Mouse (Mus musculus) kidney, embryonic 14.5 days (tissue): ENCODE data around the gene Med13l. TPM values are rescaled to one million over a fixed set of nuclear protein-coding genes. Genes with fewer than 3 reads are reported as not detected.
"Not testable (repeated sequence)": the region's sequence is repeated elsewhere in the genome, so short reads cannot be mapped to it uniquely, and the experiment has no call there.

ENCODE experiments used
- ATAC-seq: fragments of 200-750 bp; cut with Nextera tagmentation; 2 replicates; pipeline ENCODE4 v1.8.0; 2017; ENCODE audit warnings: moderate number of reproducible peaks, mild to moderate bottlenecking, moderate TSS enrichment, moderate library complexity; ENCODE audit not compliant: low FRiP score, low TSS enrichment
- H3K27ac ChIP-seq: fragments of 300-500 bp; sonication (generic); 2 replicates; pipeline ENCODE4 v1.5.1; 2014; ENCODE audit warnings: low read depth, mild to moderate bottlenecking, low read length, moderate library complexity, mixed read lengths
- H3K27me3 ChIP-seq: fragments of 300-500 bp; sonication (generic); 2 replicates; pipeline ENCODE4 v1.6.1; 2014; ENCODE audit warnings: mild to moderate bottlenecking, low read length; ENCODE audit not compliant: control insufficient read depth, insufficient read depth
- H3K36me3 ChIP-seq: fragments of 300-500 bp; sonication (generic); 2 replicates; pipeline ENCODE4 v1.6.1; 2014; ENCODE audit warnings: low read length, mixed read lengths; ENCODE audit not compliant: control insufficient read depth, insufficient read depth
- H3K4me1 ChIP-seq: fragments of 300-500 bp; sonication (generic); 2 replicates; pipeline ENCODE4 v1.6.1; 2014; ENCODE audit warnings: low read length, mixed read lengths; ENCODE audit not compliant: control insufficient read depth, insufficient read depth
- H3K4me2 ChIP-seq: fragments of 300-500 bp; sonication (generic); replicated peaks from 2 replicates; pipeline ENCODE4 v1.6.1; 2014; ENCODE audit warnings: low read depth, mild to moderate bottlenecking, low read length
- H3K4me3 ChIP-seq: fragments of 300-500 bp; sonication (generic); 2 replicates; pipeline ENCODE4 v1.5.1; 2014; ENCODE audit warnings: mild to moderate bottlenecking, low read length
- H3K9ac ChIP-seq: fragments of 300-500 bp; sonication (generic); 2 replicates; pipeline ENCODE4 v1.6.1; 2014; ENCODE audit warnings: low read depth, mild to moderate bottlenecking, low read length, moderate library complexity
- H3K9me3 ChIP-seq: fragments of 300-500 bp; sonication (generic); 2 replicates; pipeline ENCODE4 v1.6.1; 2016; ENCODE audit warnings: low read length; ENCODE audit not compliant: control insufficient read depth
- WGBS: fragments of 180-500 bp; shearing (Covaris S2); extraction: QIAGEN DNeasy Blood & Tissue Kit; methylation state at CpG from one replicate; pipeline ENCODE4 v1.1.7; 2014; 5-methylcytosine and 5-hydroxymethylcytosine counted together
- polyA plus RNA-seq: library from polyadenylated mRNA; unstranded; fragments of >200 nt; fragmentation: Nextera tagmentation; extraction: Ambion mirVana; gene quantifications from 2 replicates; pipeline ENCODE4 v1.2.1, GENCODE M21; 2014

Gene Med13l
- polyA plus RNA-seq, 1 experiment from 2014 or later = 12.1 TPM

DNA sequence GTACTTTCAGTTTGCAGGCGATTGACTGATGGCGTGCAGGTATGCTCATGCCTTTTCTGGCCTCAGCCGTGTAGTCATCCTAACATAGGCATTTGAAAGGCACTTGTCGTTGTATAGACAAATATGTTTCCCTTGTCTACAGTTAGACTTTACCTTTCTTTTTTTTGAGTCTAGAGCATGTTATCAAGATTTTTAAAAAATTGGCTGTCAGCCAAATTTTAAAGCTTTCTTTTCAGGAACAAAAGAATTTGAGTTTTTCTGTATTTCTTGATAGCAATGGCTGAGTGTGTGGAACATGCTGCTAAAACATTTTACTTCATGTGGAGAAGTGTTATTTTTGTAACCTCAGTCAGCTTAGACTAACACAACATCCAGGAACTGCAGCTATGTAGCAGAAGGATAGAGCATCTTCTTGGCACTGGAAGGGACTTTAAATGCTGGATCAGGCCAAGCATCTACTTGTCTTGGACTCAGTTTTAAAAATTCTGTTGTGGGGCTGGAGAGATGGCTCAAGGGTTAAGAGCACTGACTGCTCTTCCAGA lies 89.6 kb downstream of the Med13l start:
- Histone ChIP-seq H3K4me2 (no peak overlapping the region), H3K4me1 (peaks cover 21% of the 10 kb centered on the region), H3K27ac (no peak overlapping the region)

GRCm38 (mm10) chr5:118650746-118651145 lies 90.3 kb downstream of the Med13l start:
- Histone ChIP-seq H3K27me3 (no peaks in the 10 kb centered on the region), H3K4me3 (no peak overlapping the region), H3K4me1 (peaks cover 15% of the 10 kb centered on the region; the same call in 1 of the 2 replicates), H3K27ac (no peak overlapping the region), H3K36me3 (no peaks in the 10 kb centered on the region), H3K4me2 (no peak overlapping the region), H3K9ac (no peak overlapping the region), H3K9me3 (no peaks in the 10 kb centered on the region)
- WGBS = 52% methylated on average over 7 of the region's 7 CpGs
- ATAC-seq = no peak

More for the DNA sequence above, 89.6 kb downstream of the Med13l start:
- Histone ChIP-seq H3K9ac (no peak overlapping the region), H3K36me3 (no peaks in the 10 kb centered on the region), H3K9me3 (no peaks in the 10 kb centered on the region), H3K4me3 (no peak overlapping the region), H3K27me3 (no peaks in the 10 kb centered on the region)
- ATAC-seq = no peak
- WGBS = 77% methylated on average over 4 of the region's 4 CpGs

DNA sequence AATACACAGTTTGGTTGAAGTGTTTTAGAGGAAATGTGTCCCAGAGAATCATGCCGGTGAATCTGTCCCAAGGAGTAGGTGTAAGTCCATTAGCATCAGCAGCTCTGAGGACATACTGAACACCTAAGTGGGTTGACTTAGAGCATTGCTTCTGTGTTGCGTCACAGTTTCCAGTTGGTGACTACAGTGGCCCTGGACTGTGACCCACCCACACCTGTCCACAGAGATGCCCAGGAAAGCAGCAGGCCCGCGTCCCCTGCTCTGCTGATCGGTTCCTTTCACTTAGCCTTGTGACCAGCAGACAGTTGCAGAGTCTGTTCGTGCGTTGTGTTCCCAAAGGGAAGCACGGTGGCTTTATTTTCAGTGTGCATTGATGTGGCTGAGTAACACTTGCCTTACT lies 92.1 kb downstream of the Med13l start:
- no peaks in the 10 kb centered on the region for H3K9me3 ChIP-seq
- no peaks in the 10 kb centered on the region for H3K36me3 ChIP-seq
- no peak for ATAC-seq
- H3K27ac ChIP-seq = no peak overlapping the region
- peaks cover 13% of the 10 kb centered on the region; the same call in 1 of the 2 replicates for H3K4me1 ChIP-seq
- no peaks in the 10 kb centered on the region for H3K27me3 ChIP-seq
- H3K4me2 ChIP-seq = no peak overlapping the region
- no peak overlapping the region for H3K4me3 ChIP-seq
- H3K9ac ChIP-seq = no peak overlapping the region
- 86% methylated on average over 8 of the region's 8 CpGs for WGBS

- H3K9me3 ChIP-seq, H3K36me3 ChIP-seq, H3K4me3 ChIP-seq, H3K9ac ChIP-seq, H3K4me2 ChIP-seq, ATAC-seq, H3K27me3 ChIP-seq, H3K27ac ChIP-seq, H3K4me1 ChIP-seq: not testable (repeated sequence)
- 86% methylated on average over 4 of the region's 5 CpGs for WGBS
These were observed 92.6 kb downstream of the Med13l start for GRCm38 (mm10) chr5:118653119-118653518.

DNA sequence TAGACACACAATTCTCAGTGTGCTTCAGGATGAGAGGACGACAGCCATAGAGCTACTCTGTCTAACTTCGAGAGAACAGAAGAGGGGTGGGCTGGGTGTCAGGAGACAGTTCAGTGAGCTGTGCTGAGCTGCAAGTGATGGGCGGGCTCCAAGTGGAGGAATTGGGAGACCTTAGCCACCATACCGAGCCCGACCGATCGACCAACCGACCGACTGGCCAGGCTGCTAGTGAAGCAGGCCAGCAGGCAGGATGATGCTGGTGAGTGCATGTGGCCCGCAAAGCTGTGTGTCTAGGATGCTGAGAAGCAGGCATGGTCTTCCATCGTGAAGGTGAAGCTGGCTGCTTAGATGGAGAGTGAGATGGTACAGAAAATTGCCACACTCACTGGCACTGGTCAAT lies 94.1 kb downstream of the Med13l start:
- Histone ChIP-seq H3K9ac (no peak overlapping the region), H3K27ac (no peak overlapping the region), H3K27me3 (no peaks in the 10 kb centered on the region), H3K4me1 (peaks cover 9% of the 10 kb centered on the region; the same call in 1 of the 2 replicates), H3K4me3 (no peak overlapping the region), H3K4me2 (no peak overlapping the region), H3K36me3 (no peaks in the 10 kb centered on the region), H3K9me3 (no peaks in the 10 kb centered on the region)
- ATAC-seq = no peak
- 68% methylated on average over 11 of the region's 11 CpGs for WGBS

- Histone ChIP-seq H3K4me1 (peaks cover 9% of the 10 kb centered on the region; the same call in 1 of the 2 replicates), H3K36me3 (no peaks in the 10 kb centered on the region), H3K9ac (no peak overlapping the region), H3K9me3 (no peaks in the 10 kb centered on the region), H3K4me3 (no peak overlapping the region), H3K27ac (no peak overlapping the region), H3K4me2 (no peak overlapping the region), H3K27me3 (no peaks in the 10 kb centered on the region)
- WGBS = 60% methylated on average over 2 of the region's 2 CpGs
- 0 out of 2 replicates have a peak, but pooled peaks have one; percentile 38 for ATAC-seq
These were observed 94.5 kb downstream of the Med13l start for GRCm38 (mm10) chr5:118655025-118655424.

GRCm38 (mm10) chr5:118655428-118655827 lies 94.9 kb downstream of the Med13l start:
- no peak overlapping the region for H3K27ac ChIP-seq
- H3K9me3 ChIP-seq = no peaks in the 10 kb centered on the region
- 58% methylated on average over 7 of the region's 7 CpGs for WGBS
- H3K4me3 ChIP-seq = no peak overlapping the region
- no peak overlapping the region for H3K4me2 ChIP-seq
- peaks cover 7% of the 10 kb centered on the region; the same call in 1 of the 2 replicates for H3K4me1 ChIP-seq
- no peak overlapping the region for H3K9ac ChIP-seq
- no peaks in the 10 kb centered on the region for H3K36me3 ChIP-seq
- no peaks in the 10 kb centered on the region for H3K27me3 ChIP-seq
- ATAC-seq = no peak

- H3K9me3 ChIP-seq = no peaks in the 10 kb centered on the region
- no peaks in the 10 kb centered on the region for H3K27me3 ChIP-seq
- peaks cover 4% of the 10 kb centered on the region; the same call in 1 of the 2 replicates for H3K4me1 ChIP-seq
- 79% methylated on average over 6 of the region's 6 CpGs for WGBS
- ATAC-seq = no peak
- no peaks in the 10 kb centered on the region for H3K36me3 ChIP-seq
- H3K9ac ChIP-seq = no peak overlapping the region
- no peak overlapping the region for H3K27ac ChIP-seq
- no peak overlapping the region for H3K4me2 ChIP-seq
- no peak overlapping the region for H3K4me3 ChIP-seq
These were observed 95.5 kb downstream of the Med13l start for GRCm38 (mm10) chr5:118655966-118656365.

DNA sequence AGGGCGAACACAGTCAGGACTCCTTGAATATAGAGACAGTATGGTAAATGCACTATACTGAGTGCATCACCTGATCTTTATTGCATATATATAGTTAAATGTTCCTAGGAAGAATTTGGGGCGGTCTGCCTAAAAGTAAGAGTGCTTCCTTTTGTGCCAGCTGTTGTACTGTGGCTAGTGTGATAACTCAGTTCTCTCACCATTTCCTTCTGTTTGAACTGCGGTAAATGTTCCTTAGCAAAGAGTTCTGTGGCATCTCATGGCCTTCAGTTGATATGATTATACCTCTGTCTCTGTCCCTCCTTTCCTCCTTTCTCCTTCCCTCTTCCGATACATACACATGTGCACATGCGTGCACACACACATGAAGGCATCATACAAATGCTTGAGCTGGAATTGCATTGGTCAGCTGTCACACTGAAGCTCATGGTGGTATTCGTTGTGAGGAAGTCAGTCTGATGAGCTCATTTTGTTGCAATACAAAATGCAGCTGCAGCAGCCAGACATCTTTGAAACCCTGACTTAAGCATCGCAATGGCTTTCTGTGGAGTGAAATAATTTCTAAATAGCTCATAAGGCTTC lies 97.9 kb downstream of the Med13l start:
- no peak overlapping the region for H3K4me3 ChIP-seq
- no peaks in the 10 kb centered on the region for H3K36me3 ChIP-seq
- H3K27me3 ChIP-seq = no peaks in the 10 kb centered on the region
- 90% methylated on average over 7 of the region's 7 CpGs for WGBS
- H3K4me1 ChIP-seq = peaks cover 4% of the 10 kb centered on the region; the same call in 1 of the 2 replicates
- no peak for ATAC-seq
- H3K4me2 ChIP-seq = no peak overlapping the region
- H3K9me3 ChIP-seq = no peaks in the 10 kb centered on the region
- H3K9ac ChIP-seq = no peak overlapping the region
- H3K27ac ChIP-seq = no peak overlapping the region
